Mouse (Mus musculus): ENCODE data around the gene Bbip1.
A peak's percentile ranks its signal among the peaks of the same experiment; 100 is the strongest.

The Bbip1 gene

DNA sequence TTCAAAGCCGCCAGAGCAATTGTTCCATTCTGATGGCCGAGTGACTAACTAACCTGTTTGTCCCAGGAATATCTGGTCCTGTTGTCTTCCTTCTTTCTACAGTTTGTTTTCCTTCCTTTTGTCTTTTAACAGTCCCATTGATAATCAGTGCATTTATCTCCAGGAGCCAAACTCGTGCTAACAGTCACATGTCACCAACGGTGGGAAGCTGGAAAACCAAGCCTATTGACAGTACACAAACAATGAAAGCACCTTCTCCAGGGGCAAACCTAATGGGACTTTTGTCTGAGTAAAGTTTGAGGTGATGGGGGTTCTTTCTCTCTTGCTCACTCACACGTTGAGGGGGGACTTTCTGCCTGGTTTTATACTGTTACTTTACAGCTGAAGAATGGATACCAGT, 54.2 kb downstream of the Bbip1 start:
- DNase-seq: no peak

DNA sequence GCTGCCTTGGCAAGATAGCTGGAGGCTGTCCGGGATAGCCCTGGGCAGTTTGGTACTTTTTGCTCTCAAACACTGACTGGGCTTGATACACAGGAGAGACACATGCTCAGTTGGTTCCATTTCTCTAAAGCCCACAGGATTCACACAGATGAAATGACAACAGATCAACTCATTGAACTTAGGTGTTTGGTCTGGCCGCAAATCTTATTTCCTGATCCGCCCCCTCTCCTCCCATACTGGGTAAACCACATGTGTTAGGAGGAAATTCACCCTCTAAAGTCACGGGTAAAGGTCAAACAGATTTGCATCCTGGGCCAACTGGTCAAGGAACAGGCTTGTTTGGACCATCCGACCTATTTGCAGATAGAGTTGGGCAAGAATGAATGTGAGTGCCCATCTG, 54.9 kb downstream of the Bbip1 start:
- DNase-seq: no peak

- DNase-seq: no peak
These were observed 56.1 kb downstream of the Bbip1 start for GRCm38 (mm10) chr19:53888331-53888730.

DNA sequence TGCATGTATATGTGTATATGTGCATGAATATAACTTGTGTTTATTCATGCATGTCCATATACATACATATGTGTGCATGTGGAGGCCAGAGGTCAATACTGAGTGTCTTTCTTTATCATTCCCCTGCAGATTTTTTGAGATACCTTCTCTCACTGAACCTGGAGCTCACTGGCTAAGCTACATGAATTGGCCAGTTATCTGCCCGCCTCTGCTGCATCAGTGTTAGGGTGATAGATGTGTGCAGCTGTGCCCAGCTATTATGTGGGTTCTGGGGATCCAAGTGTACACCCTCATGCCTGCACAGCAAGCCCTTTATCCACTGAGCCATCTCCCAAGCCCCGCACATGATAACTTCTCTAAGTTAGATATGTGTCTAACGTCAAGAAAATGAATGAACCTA, 56.6 kb downstream of the Bbip1 start:
- no peak for DNase-seq

GRCm38 (mm10) chr19:53886576-53887370, 57.7 kb downstream of the Bbip1 start:
- no peak for DNase-seq

DNA sequence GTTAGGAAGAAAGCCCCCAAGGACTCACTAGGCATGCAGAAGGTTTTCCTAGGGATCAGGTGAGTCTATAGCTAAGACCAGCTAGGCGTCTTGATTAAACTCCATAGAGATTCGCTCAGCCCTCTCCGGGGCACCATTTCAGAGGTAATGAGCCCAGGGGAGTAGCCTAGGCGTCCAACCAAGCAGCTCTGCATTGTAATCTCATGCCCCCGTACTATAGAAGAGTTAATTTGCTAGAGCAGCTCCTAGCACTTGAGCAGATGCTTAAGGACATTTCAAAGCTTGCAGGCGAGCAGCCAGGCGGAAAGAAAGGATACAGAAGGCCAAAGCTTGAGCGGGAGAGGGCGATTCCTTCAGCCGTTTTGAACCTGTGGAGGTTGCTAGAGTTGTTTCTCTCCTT, 59.0 kb downstream of the Bbip1 start:
- peak in 1 of 2 experiments; percentile 57 for DNase-seq

GRCm38 (mm10) chr19:53881786-53882185, 62.6 kb downstream of the Bbip1 start:
- DNase-seq: no peak

- no peak for DNase-seq
These were observed 64.0 kb downstream of the Bbip1 start for GRCm38 (mm10) chr19:53880460-53880859.

Data from kidney, postnatal 4 days (tissue).